Mouse (Mus musculus): ENCODE measurements around the gene Zfr.
"Not testable (repeated sequence)": the region's sequence is repeated elsewhere in the genome, so short reads cannot be mapped to it uniquely, and the experiment has no call there.

The Zfr gene

GRCm38 (mm10) chr15:12195966-12196365 lies 78.3 kb downstream of the Zfr start:
- DNase-seq: no peak

GRCm38 (mm10) chr15:12196410-12197191 lies 79.0 kb downstream of the Zfr start:
- DNase-seq: peak; percentile 61

GRCm38 (mm10) chr15:12197361-12197760 lies 79.7 kb downstream of the Zfr start:
- DNase-seq: no peak

GRCm38 (mm10) chr15:12200021-12200420 lies 82.4 kb downstream of the Zfr start:
- DNase-seq: no peak

GRCm38 (mm10) chr15:12201856-12202255 lies 84.2 kb downstream of the Zfr start:
- no peak for DNase-seq

- DNase-seq: peak; percentile 19
Observed at GRCm38 (mm10) chr15:12202456-12202855, 84.8 kb downstream of the Zfr start.

GRCm38 (mm10) chr15:12203008-12203407 lies 85.4 kb downstream of the Zfr start:
- not testable (repeated sequence) for DNase-seq

- peak; percentile 39 for DNase-seq
Observed at GRCm38 (mm10) chr15:12203512-12204318, 86.1 kb downstream of the Zfr start.

GRCm38 (mm10) chr15:12204319-12205159 lies 86.9 kb downstream of the Zfr start, which contains the start of gene Mtmr12:
Gene Mtmr12, plus strand, starts transcription at chr15:12205028.
- DNase-seq: peak; percentile 99

GRCm38 (mm10) chr15:12205160-12205901 lies 87.7 kb downstream of the Zfr start:
- DNase-seq: no peak

- peak; percentile 52 for DNase-seq
Observed at GRCm38 (mm10) chr15:12205902-12206645, 88.4 kb downstream of the Zfr start.

- peak; percentile 42 for DNase-seq
Observed at GRCm38 (mm10) chr15:12206646-12207222, 89.1 kb downstream of the Zfr start.

GRCm38 (mm10) chr15:12207556-12208090 lies 90.0 kb downstream of the Zfr start:
- DNase-seq: peak; percentile 14

GRCm38 (mm10) chr15:12211577-12211976 lies 93.9 kb downstream of the Zfr start:
- peak; percentile 91 for DNase-seq

GRCm38 (mm10) chr15:12212266-12212665 lies 94.6 kb downstream of the Zfr start:
- no peak for DNase-seq

GRCm38 (mm10) chr15:12214531-12215414 lies 97.1 kb downstream of the Zfr start:
- DNase-seq: peak; percentile 64

GRCm38 (mm10) chr15:12215415-12215718 lies 97.7 kb downstream of the Zfr start:
- peak; percentile 86 for DNase-seq

- no peak for DNase-seq
Observed at GRCm38 (mm10) chr15:12216119-12216518, 98.5 kb downstream of the Zfr start.

- DNase-seq: no peak
Observed at GRCm38 (mm10) chr15:12216798-12217197, 99.2 kb downstream of the Zfr start.

GRCm38 (mm10) chr15:12217332-12217731 lies 99.7 kb downstream of the Zfr start:
- DNase-seq: not testable (repeated sequence)

Measured in cerebellum, adult 11-12 months (tissue).